Mouse (Mus musculus): ENCODE measurements around the gene Cyyr1. TPM values are rescaled to one million over a fixed set of nuclear protein-coding genes. Genes with fewer than 3 reads are reported as not detected.
A peak's percentile ranks its signal among the peaks of the same experiment; 100 is the strongest.
"Not testable (repeated sequence)": the region's sequence is repeated elsewhere in the genome, so short reads cannot be mapped to it uniquely, and the experiment has no call there.

The Cyyr1 gene
- polyA plus RNA-seq (2015; fragmentation: Nextera tagmentation; extraction: Ambion mirVana), result 4.0 TPM in 2 replicates

DNA sequence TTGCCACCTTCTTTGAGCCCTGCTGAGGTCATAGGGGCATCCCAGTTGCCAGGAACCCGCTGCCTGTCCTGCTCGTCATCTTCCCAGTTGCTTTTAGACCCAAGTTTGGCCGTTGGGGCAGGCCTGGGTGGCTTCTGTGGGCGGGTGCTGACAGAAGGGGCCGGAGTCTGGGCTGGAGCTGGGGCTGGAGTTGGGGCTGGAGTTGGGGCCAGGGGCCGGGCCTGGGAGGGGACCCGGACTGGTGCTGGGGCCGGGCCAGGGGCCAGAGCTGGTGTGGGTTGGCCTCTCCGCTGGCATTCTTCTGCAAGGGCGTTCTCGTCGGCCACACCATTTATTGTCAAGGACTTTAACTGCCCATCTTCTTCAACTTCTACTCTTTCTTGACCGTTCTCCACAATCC lies at the start of gene Cyyr1:
Gene Cyyr1, minus strand, starts transcription at position 101 of the 400 bp plus-strand sequence.
- not testable (repeated sequence) for H3K27me3 ChIP-seq (ENCODE audit: control insufficient read depth, insufficient read depth, low read length); H3K4me2 ChIP-seq (ENCODE audit: low read depth, low read length); H3K27ac ChIP-seq (ENCODE audit: low read length); H3K9me3 ChIP-seq (replicated peaks; ENCODE audit: control insufficient read depth, low read length); H3K4me3 ChIP-seq (replicated peaks; ENCODE audit: low read length); H3K4me1 ChIP-seq (ENCODE audit: control insufficient read depth, insufficient read depth, low read length); H3K9ac ChIP-seq (ENCODE audit: low read length); H3K36me3 ChIP-seq (ENCODE audit: control insufficient read depth, insufficient read depth, low read length); ATAC-seq (ENCODE audit: insufficient read depth, low FRiP score)
- 75% methylated on average over 8 of the region's 13 CpGs for WGBS

DNA sequence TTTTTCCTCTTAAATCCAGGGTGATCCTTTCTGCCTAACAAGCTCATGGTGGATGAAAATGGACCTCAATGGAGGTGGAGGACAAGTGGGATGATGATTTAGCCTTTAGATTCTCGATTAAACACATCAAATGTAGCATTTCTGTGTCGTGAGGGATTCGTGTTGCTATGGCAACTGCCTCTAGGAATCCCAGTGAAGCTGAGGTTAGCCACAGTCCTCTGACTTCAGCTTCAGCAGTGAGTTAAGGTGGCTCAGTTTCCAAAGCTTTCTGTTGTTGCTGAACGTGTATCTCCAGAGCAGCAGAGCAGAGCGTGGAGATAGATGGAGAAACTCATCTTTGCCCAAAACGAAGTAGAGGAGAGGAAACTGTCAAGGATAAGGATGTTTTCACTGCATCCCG lies 35.6 kb upstream of the Cyyr1 start:
- 71% methylated on average over 7 of the region's 7 CpGs for WGBS
- no peak overlapping the region for H3K9ac ChIP-seq (ENCODE audit: low read length)
- ATAC-seq (ENCODE audit: insufficient read depth, low FRiP score), result no peak

DNA sequence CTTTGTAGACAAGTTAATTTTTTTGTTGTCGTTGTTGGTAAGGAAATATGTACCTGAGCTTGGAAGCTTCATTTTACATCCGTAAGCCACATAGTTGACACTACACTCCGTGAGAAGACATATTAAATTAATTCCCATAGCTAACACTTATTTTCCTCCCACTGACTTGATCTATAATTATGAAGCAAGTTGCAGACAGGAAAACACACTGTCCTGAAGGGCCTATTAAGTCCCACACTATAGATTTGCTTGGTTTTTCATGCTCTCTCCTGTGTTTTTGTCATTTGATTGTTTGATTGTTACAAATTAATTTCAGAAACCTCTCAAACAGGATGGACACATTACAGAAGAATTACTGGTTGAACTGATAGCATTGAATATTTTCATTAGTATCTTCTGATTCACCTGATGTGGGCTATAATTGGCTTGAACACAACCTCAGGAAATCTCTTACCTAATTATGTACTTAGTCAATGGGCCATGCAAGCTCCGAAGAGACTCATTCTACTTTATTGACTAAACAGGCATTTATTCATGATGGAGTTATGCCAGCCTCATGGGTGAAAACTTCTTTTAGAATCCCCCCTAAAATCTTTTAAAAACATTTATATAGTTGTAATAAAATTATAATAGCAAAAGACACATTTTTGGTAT lies 34.5 kb upstream of the Cyyr1 start:
- Histone ChIP-seq H3K4me2 (ENCODE audit: low read depth, low read length) (no peak overlapping the region), H3K9me3 (replicated peaks; ENCODE audit: control insufficient read depth, low read length) (no peaks in the 10 kb centered on the region), H3K27me3 (ENCODE audit: control insufficient read depth, insufficient read depth, low read length) (no peaks in the 10 kb centered on the region), H3K4me3 (replicated peaks; ENCODE audit: low read length) (no peak overlapping the region), H3K9ac (ENCODE audit: low read length) (no peak overlapping the region), H3K4me1 (ENCODE audit: control insufficient read depth, insufficient read depth, low read length) (no peaks in the 10 kb centered on the region), H3K27ac (ENCODE audit: low read length) (no peak overlapping the region), H3K36me3 (ENCODE audit: control insufficient read depth, insufficient read depth, low read length) (no peaks in the 10 kb centered on the region)
- 89% methylated on average over 4 of the region's 4 CpGs for WGBS
- no peak for ATAC-seq (ENCODE audit: insufficient read depth, low FRiP score)

More for the DNA sequence above, 35.6 kb upstream of the Cyyr1 start:
- Histone ChIP-seq H3K27me3 (ENCODE audit: control insufficient read depth, insufficient read depth, low read length) (no peaks in the 10 kb centered on the region), H3K9me3 (replicated peaks; ENCODE audit: control insufficient read depth, low read length) (no peaks in the 10 kb centered on the region), H3K4me1 (ENCODE audit: control insufficient read depth, insufficient read depth, low read length) (no peaks in the 10 kb centered on the region), H3K4me3 (replicated peaks; ENCODE audit: low read length) (no peak overlapping the region), H3K36me3 (ENCODE audit: control insufficient read depth, insufficient read depth, low read length) (no peaks in the 10 kb centered on the region), H3K4me2 (ENCODE audit: low read depth, low read length) (no peak overlapping the region), H3K27ac (ENCODE audit: low read length) (no peak overlapping the region)

DNA sequence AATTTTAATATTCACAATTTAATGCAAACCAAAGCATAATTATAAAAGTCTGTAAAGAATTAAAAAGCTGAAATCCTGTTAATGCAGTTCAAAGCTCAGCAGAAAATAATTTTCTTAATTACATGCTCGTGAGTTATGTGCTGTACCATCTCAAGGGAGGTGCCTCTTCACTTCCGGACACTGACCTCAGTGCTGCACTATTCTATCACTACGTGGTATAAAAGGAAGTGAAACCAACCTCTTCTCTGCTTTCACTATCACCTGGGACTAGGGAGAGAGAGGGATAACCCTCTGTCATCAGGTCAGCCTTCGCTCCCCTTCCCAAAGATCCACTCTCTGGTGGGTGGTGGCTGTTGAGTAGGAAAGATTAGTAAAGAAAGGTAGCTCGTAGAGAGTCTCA lies 13.3 kb upstream of the Cyyr1 start:
- 82% methylated on average over 5 of the region's 5 CpGs for WGBS
- Histone ChIP-seq H3K27me3 (ENCODE audit: control insufficient read depth, insufficient read depth, low read length) (no peaks in the 10 kb centered on the region), H3K36me3 (ENCODE audit: control insufficient read depth, insufficient read depth, low read length) (no peaks in the 10 kb centered on the region), H3K9ac (ENCODE audit: low read length) (no peak overlapping the region), H3K9me3 (replicated peaks; ENCODE audit: control insufficient read depth, low read length) (no peaks in the 10 kb centered on the region), H3K4me3 (replicated peaks; ENCODE audit: low read length) (no peak overlapping the region), H3K4me1 (ENCODE audit: control insufficient read depth, insufficient read depth, low read length) (no peaks in the 10 kb centered on the region), H3K27ac (ENCODE audit: low read length) (no peak overlapping the region), H3K4me2 (ENCODE audit: low read depth, low read length) (no peak overlapping the region)
- no peak for ATAC-seq (ENCODE audit: insufficient read depth, low FRiP score)

DNA sequence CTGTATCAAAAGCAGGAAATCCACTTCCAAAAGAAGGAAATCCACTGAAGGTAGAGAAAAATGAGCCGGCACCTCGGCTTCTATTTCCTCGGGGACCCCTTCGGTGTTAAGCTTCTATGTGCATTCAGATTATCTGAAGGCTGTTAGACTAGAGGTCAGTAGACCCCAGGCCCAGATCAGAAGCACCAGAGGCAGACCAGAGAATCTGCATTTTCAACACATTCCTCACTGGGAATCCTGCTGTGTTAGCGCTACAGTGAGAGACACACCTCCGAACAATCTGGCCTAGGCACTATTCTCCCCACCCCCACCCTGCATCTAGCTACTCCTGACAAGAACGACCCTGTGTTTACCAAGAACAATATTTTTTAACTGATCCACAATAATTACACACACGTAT lies 641 bp upstream of the Cyyr1 start:
- H3K27me3 ChIP-seq (ENCODE audit: control insufficient read depth, insufficient read depth, low read length), result no peaks in the 10 kb centered on the region
- H3K9ac ChIP-seq (ENCODE audit: low read length), result no peak overlapping the region
- ATAC-seq (ENCODE audit: insufficient read depth, low FRiP score), result no peak
- no peak overlapping the region for H3K4me3 ChIP-seq (replicated peaks; ENCODE audit: low read length)
- no peak overlapping the region for H3K4me2 ChIP-seq (ENCODE audit: low read depth, low read length)
- no peaks in the 10 kb centered on the region for H3K36me3 ChIP-seq (ENCODE audit: control insufficient read depth, insufficient read depth, low read length)
- peaks cover 6% of the 10 kb centered on the region; the same call in 1 of the 2 replicates for H3K4me1 ChIP-seq (ENCODE audit: control insufficient read depth, insufficient read depth, low read length)
- H3K9me3 ChIP-seq (replicated peaks; ENCODE audit: control insufficient read depth, low read length), result no peaks in the 10 kb centered on the region
- H3K27ac ChIP-seq (ENCODE audit: low read length), result no peak overlapping the region
- 54% methylated on average over 8 of the region's 8 CpGs for WGBS

- not testable (repeated sequence) for H3K27ac ChIP-seq (ENCODE audit: low read length); H3K4me2 ChIP-seq (ENCODE audit: low read depth, low read length); ATAC-seq (ENCODE audit: insufficient read depth, low FRiP score); H3K27me3 ChIP-seq (ENCODE audit: control insufficient read depth, insufficient read depth, low read length); H3K9me3 ChIP-seq (replicated peaks; ENCODE audit: control insufficient read depth, low read length); H3K9ac ChIP-seq (ENCODE audit: low read length); H3K4me1 ChIP-seq (ENCODE audit: control insufficient read depth, insufficient read depth, low read length); H3K36me3 ChIP-seq (ENCODE audit: control insufficient read depth, insufficient read depth, low read length); H3K4me3 ChIP-seq (replicated peaks; ENCODE audit: low read length)
- WGBS, result 100% methylated on average over 1 of the region's 11 CpGs
Measured at GRCm38 (mm10) chr16:85551976-85552375, 1.2 kb downstream of the Cyyr1 start.

DNA sequence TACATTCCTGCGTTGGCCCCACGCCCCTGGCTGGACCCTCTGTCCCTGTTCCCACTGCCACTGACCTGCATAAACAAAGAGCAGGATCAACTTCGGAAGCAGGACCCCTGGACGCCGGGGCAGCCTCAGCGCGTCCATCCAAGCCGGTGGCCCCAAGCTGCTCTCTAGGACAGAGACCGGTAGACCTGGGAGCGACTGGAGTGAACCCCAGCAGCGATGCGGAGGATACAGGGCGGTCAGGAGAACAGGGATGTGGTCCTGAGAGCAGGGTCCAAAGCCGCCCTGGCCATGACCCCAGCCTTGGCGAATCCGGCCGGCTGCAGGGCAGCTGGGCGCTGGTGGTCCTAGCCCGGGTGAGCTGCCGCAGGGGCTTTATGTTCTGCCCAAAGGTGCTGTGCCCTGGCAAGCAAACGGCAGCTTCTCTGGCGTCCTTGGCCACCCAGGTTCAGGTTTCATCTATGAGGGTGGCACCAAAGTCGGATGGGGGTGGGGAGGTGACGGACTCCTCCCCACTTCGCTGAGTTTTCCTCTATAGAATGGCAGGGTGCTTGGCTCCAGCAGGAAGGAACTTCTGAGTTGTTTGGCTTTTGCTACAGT lies 3.1 kb downstream of the Cyyr1 start:
- Histone ChIP-seq H3K9me3 (replicated peaks; ENCODE audit: control insufficient read depth, low read length) (no peaks in the 10 kb centered on the region), H3K4me2 (ENCODE audit: low read depth, low read length) (peak overlapping the region; percentile 76), H3K4me3 (replicated peaks; ENCODE audit: low read length) (peak overlapping the region; percentile 54), H3K36me3 (ENCODE audit: control insufficient read depth, insufficient read depth, low read length) (no peaks in the 10 kb centered on the region), H3K4me1 (ENCODE audit: control insufficient read depth, insufficient read depth, low read length) (peaks cover 6% of the 10 kb centered on the region; the same call in 1 of the 2 replicates), H3K27ac (ENCODE audit: low read length) (no peak overlapping the region; the same call in 1 of the 2 replicates), H3K9ac (ENCODE audit: low read length) (peak overlapping the region; percentile 66), H3K27me3 (ENCODE audit: control insufficient read depth, insufficient read depth, low read length) (no peaks in the 10 kb centered on the region)
- 2% methylated on average over 25 of the region's 25 CpGs for WGBS
- ATAC-seq (ENCODE audit: insufficient read depth, low FRiP score), result peak; percentile 66

GRCm38 (mm10) chr16:85546519-85546918 lies 6.7 kb downstream of the Cyyr1 start:
- Histone ChIP-seq H3K27me3 (ENCODE audit: control insufficient read depth, insufficient read depth, low read length) (no peaks in the 10 kb centered on the region), H3K9ac (ENCODE audit: low read length) (no peak overlapping the region), H3K4me1 (ENCODE audit: control insufficient read depth, insufficient read depth, low read length) (peaks cover 6% of the 10 kb centered on the region; the same call in 1 of the 2 replicates), H3K27ac (ENCODE audit: low read length) (no peak overlapping the region), H3K9me3 (replicated peaks; ENCODE audit: control insufficient read depth, low read length) (no peaks in the 10 kb centered on the region), H3K4me2 (ENCODE audit: low read depth, low read length) (no peak overlapping the region), H3K4me3 (replicated peaks; ENCODE audit: low read length) (no peak overlapping the region), H3K36me3 (ENCODE audit: control insufficient read depth, insufficient read depth, low read length) (no peaks in the 10 kb centered on the region)
- 65% methylated on average over 6 of the region's 6 CpGs for WGBS
- ATAC-seq (ENCODE audit: insufficient read depth, low FRiP score), result no peak

DNA sequence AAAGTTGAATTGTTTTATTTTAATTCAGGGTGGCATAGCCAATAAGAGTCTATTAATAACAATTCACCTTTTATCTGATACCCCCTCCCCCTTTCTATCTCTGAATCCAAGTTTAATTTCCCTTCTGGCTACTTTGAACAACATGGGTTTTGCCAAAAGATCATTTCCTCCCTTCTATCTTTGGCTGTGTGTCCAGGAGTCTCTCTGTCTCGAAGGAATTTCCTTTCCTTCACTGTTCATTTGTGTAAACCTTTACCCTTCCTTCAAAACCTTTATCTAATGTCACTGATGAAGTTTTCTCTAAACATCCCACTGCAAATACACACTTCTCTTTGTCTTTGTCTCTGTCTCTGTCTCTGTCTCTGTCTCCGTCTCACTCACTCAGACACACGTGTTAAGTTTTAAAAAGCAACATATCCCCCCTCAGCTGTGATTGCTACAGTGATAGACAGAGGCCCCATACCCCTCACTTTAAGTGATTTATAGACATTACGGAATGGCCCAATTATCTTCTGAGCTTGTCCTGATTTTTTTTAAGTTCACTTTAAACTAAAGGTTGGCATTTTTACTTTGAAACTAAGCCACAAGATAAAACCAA lies 11.4 kb downstream of the Cyyr1 start:
- Histone ChIP-seq H3K27ac (ENCODE audit: low read length) (no peak overlapping the region), H3K4me1 (ENCODE audit: control insufficient read depth, insufficient read depth, low read length) (no peaks in the 10 kb centered on the region), H3K36me3 (ENCODE audit: control insufficient read depth, insufficient read depth, low read length) (no peaks in the 10 kb centered on the region), H3K4me2 (ENCODE audit: low read depth, low read length) (no peak overlapping the region), H3K9me3 (replicated peaks; ENCODE audit: control insufficient read depth, low read length) (no peaks in the 10 kb centered on the region), H3K4me3 (replicated peaks; ENCODE audit: low read length) (no peak overlapping the region), H3K9ac (ENCODE audit: low read length) (no peak overlapping the region), H3K27me3 (ENCODE audit: control insufficient read depth, insufficient read depth, low read length) (no peaks in the 10 kb centered on the region)
- no peak for ATAC-seq (ENCODE audit: insufficient read depth, low FRiP score)
- WGBS, result 50% methylated on average over 4 of the region's 4 CpGs
